Mouse (Mus musculus) testis, postnatal 10 days (tissue): ENCODE data around the gene Gm21883.
"Not testable (repeated sequence)": the region's sequence is repeated elsewhere in the genome, so short reads cannot be mapped to it uniquely, and the experiment has no call there.

Experiments
- DNase-seq: peaks from one replicate; pipeline ENCODE4 v3.0.0; 2021; ENCODE audit warnings: low spot score

Gm21883 gene

DNA sequence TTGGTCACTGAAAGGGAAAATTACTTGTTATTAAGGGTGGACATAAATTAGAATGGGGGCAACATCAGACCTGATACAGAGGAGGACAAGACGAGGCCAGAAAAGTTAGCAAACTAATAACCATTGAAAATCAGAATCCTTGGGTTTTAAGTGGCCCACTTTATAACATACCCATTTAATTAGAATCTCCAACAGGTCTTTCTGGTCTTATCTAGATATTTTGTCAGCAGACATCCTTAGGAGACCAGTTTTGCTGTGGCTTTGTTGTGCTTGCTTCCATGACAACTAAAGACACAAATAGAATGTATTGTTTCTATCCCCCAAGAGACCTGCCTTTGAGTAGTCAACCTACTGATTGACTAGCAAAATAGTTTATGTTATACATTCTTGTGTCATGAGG is at the start of gene Gm21883:
Gm21883 (minus strand) TSS at position 101 of the 400 bp plus-strand sequence.
- not testable (repeated sequence) for DNase-seq

DNA sequence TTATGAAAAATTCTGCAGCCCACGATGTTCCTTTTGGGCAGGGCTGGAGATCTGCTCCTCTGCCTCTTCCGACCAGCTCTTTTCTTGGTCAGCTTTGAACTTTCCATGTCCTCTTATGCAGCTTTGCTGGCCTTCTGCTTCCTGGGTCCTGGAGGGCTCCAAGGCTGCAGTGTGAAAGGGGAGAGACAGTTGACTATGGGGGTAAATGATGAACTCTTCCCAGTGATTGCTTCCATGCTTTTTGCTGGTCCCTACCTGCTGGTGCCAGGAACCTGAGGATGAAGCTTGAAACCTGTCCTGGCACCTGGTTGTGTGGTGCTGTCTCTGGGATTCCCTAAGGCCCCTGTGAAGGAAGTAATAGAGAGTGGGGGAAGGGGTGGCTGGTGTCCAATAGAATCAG is 44.7 kb upstream of the Gm21883 start, which contains the start of gene Spin2e:
Spin2e (minus strand) TSS at position 101 of the 400 bp plus-strand sequence.
- DNase-seq: not testable (repeated sequence)
